Mouse (Mus musculus) erythroblast, embryonic 14.5 days (primary cell): ENCODE data around the gene Otulin.

ENCODE experiments used
- GATA1 ChIP-seq: IDR thresholded peaks from 2 replicates; pipeline ENCODE4 v1.6.1; 2012; ENCODE audit warnings: low read length, inconsistent platforms, mixed read lengths
- TAL1 ChIP-seq: IDR thresholded peaks from 3 replicates; pipeline ENCODE4 v1.6.1; 2012; ENCODE audit warnings: low read length, inconsistent platforms, mixed read lengths

- TF ChIP-seq GATA1: no peak
- TF ChIP-seq TAL1: no peak
Observed at GRCm38 (mm10) chr15:27495981-27496401, 134.5 kb downstream of the Otulin start.
